Mouse (Mus musculus) neural tube, embryonic 10.5 days (tissue): Measurements from ENCODE around the gene Olfr527.

ENCODE experiments used
- DNase-seq: peaks from one replicate; pipeline ENCODE4 v3.0.0-alpha.2; 2017; ENCODE audit warnings: low spot score; ENCODE audit errors: extremely low spot score

Gene Olfr527

GRCm38 (mm10) chr7:140333717-140334116 lies at the start of gene Olfr527:
Olfr527 (plus strand) TSS chr7:140334017.
- no peak for DNase-seq

GRCm38 (mm10) chr7:140295746-140296145 lies 38.1 kb upstream of the Olfr527 start:
- no peak for DNase-seq

- DNase-seq = no peak
These were observed 36.9 kb upstream of the Olfr527 start for GRCm38 (mm10) chr7:140296876-140297275.

- no peak for DNase-seq
These were observed 34.4 kb upstream of the Olfr527 start for GRCm38 (mm10) chr7:140299416-140299815.

GRCm38 (mm10) chr7:140319861-140320385 lies 13.9 kb upstream of the Olfr527 start:
- no peak for DNase-seq

GRCm38 (mm10) chr7:140320558-140320957 lies 13.3 kb upstream of the Olfr527 start, which contains the start of gene Olfr525:
Olfr525 (plus strand) TSS chr7:140320858.
- no peak for DNase-seq

- DNase-seq = no peak
These were observed 12.7 kb upstream of the Olfr527 start for GRCm38 (mm10) chr7:140321135-140321534.

GRCm38 (mm10) chr7:140329766-140330304 lies 4.0 kb upstream of the Olfr527 start:
- no peak for DNase-seq

GRCm38 (mm10) chr7:140361571-140361970 lies 27.8 kb downstream of the Olfr527 start, which contains the start of gene Olfr60:
Olfr60 (minus strand) TSS chr7:140361671.
- no peak for DNase-seq

- DNase-seq = no peak
These were observed 40.5 kb downstream of the Olfr527 start for GRCm38 (mm10) chr7:140374300-140374699.

- no peak for DNase-seq
These were observed 42.4 kb downstream of the Olfr527 start, which contains the start of gene Olfr530 for GRCm38 (mm10) chr7:140376231-140376630. Olfr530 (minus strand) TSS chr7:140376331.

GRCm38 (mm10) chr7:140376911-140377310 lies 43.1 kb downstream of the Olfr527 start:
- DNase-seq = no peak
